Mouse (Mus musculus) hindbrain, embryonic 10.5 days (tissue): ENCODE results near the gene Mknk2. TPM values are rescaled to one million over a fixed set of nuclear protein-coding genes. Genes with fewer than 3 reads are reported as not detected.
A peak's percentile ranks its signal among the peaks of the same experiment; 100 is the strongest.

ENCODE experiments used
- DNase-seq: peaks from one replicate; pipeline ENCODE4 v3.0.0-alpha.2; 2017; ENCODE audit warnings: low spot score
- H3K27ac ChIP-seq: fragments of 300-500 bp; sonication (generic); 2 replicates; pipeline ENCODE4 v1.5.1; 2016; ENCODE audit warnings: mild to moderate bottlenecking, moderate library complexity
- H3K27me3 ChIP-seq: fragments of 300-500 bp; sonication (generic); 2 replicates; pipeline ENCODE4 v1.6.1; 2016; ENCODE audit warnings: mild to moderate bottlenecking; ENCODE audit not compliant: poor library complexity, insufficient read depth, severe bottlenecking
- H3K36me3 ChIP-seq: fragments of 300-500 bp; sonication (generic); 2 replicates; pipeline ENCODE4 v1.6.1; 2016; ENCODE audit warnings: mild to moderate bottlenecking, moderate library complexity
- H3K4me1 ChIP-seq: fragments of 300-500 bp; sonication (generic); replicated peaks from 2 replicates; pipeline ENCODE4 v1.6.1; 2016; ENCODE audit warnings: mild to moderate bottlenecking
- H3K4me3 ChIP-seq: fragments of 300-500 bp; sonication (generic); 2 replicates; pipeline ENCODE4 v1.5.1; 2016; ENCODE audit warnings: mild to moderate bottlenecking, moderate library complexity
- H3K9me3 ChIP-seq: fragments of 300-500 bp; sonication (generic); 2 replicates; pipeline ENCODE4 v1.6.1; 2016; ENCODE audit warnings: mild to moderate bottlenecking, moderate library complexity
- WGBS: fragments of 180-500 bp; shearing (Covaris S2); methylation state at CpG from one replicate; pipeline ENCODE4 v1.1.7; 2016; 5-methylcytosine and 5-hydroxymethylcytosine counted together
- polyA plus RNA-seq: library from polyadenylated mRNA; unstranded; fragments of >200 nt; fragmentation: Nextera tagmentation; extraction: Ambion mirVana; gene quantifications from 2 replicates; pipeline ENCODE4 v1.2.1, GENCODE M21; 2016

Mknk2 gene
- polyA plus RNA-seq, 1 experiment from 2014 or later: 93.2 TPM

DNA sequence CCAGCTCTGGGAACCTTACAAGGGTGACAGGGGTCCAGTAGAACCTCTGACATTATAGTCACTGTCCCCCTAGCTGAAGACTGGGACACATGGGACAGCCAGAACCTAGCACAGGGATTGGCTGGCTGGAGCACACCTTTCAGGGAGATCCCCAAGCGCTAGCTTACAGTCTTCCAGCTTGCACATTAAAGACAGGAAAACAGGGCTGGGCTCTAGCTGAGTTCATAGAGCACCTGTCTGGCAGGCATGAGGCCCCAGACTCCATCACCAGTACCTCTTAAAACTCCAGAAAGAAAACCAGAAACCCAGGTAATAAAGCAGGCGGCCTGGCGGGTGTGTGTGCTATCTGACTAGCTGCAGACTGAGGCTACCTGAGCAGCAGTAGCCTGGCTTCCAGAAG is 4.2 kb downstream of the Mknk2 start:
- Histone ChIP-seq H3K36me3 (peaks cover 58% of the 10 kb centered on the region), H3K4me3 (peak overlapping the region; percentile 100), H3K27ac (peak overlapping the region; percentile 96), H3K9me3 (no peaks in the 10 kb centered on the region), H3K27me3 (no peaks in the 10 kb centered on the region), H3K4me1 (peaks cover 68% of the 10 kb centered on the region)
- no peak for DNase-seq
- 94% methylated on average over 3 of the region's 3 CpGs for WGBS

DNA sequence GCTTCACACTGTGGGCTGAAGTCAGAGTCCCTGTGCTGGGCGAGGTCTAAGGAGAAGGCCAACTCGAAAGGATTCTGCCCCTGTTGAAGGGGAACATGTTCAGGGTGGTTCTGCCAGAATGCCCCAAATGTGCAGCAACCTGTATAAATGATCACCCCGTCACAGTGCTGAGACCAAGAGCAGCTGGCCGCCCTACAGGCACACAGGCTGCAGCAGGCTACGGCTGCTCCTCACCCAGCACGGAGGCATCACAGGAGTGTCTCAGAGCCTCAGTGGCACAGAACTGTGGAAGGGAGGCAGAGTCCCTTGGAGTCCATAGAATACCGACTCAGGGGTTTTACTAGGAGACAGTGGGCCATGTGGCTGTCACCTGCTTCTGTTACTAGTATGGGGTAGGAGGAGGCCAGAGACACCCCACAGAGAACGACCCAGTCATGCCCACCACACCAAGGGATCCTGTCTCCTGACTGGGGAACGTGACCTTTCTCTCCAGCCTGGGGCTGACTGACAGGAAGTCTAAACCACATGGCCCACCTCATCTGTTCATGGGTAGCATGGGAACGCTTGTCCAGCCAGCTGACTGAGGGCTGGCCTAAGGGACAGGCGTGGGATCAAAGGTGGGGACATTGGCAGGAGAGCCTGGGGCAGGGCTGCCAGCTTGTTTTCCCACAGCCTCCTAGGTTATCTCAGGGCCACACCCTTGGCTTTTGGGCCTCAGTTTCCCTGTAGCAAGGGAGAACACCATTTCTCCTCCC is 5.8 kb downstream of the Mknk2 start:
- Histone ChIP-seq H3K27me3 (no peaks in the 10 kb centered on the region), H3K27ac (no peak overlapping the region), H3K4me1 (peaks cover 56% of the 10 kb centered on the region), H3K36me3 (peaks cover 74% of the 10 kb centered on the region), H3K9me3 (no peaks in the 10 kb centered on the region), H3K4me3 (no peak overlapping the region)
- WGBS: 80% methylated on average over 11 of the region's 11 CpGs
- no peak for DNase-seq

DNA sequence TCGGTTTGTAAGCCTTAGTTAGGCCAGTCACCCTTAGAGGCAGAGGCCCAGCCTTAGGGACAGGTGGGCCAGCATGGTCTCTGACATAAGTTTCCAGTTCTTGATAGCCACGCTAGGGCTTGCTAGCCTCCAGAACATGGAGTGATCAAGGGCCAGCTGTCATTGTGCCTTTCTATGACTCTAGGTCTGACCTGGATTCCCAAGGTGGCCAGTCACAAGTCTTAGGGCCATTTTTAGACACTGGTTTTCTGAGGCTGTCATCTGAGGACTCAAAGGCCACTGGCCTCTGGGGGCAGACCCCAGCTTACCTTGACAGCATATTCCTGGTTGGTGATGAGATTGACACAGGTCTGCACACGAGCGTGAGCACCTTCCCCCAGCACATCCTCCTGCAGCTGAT is 6.7 kb downstream of the Mknk2 start:
- Histone ChIP-seq H3K4me3 (no peak overlapping the region), H3K27ac (no peak overlapping the region), H3K27me3 (no peaks in the 10 kb centered on the region), H3K4me1 (peaks cover 59% of the 10 kb centered on the region), H3K9me3 (no peaks in the 10 kb centered on the region), H3K36me3 (peaks cover 83% of the 10 kb centered on the region)
- no peak for DNase-seq
- WGBS: 91% methylated on average over 4 of the region's 4 CpGs

DNA sequence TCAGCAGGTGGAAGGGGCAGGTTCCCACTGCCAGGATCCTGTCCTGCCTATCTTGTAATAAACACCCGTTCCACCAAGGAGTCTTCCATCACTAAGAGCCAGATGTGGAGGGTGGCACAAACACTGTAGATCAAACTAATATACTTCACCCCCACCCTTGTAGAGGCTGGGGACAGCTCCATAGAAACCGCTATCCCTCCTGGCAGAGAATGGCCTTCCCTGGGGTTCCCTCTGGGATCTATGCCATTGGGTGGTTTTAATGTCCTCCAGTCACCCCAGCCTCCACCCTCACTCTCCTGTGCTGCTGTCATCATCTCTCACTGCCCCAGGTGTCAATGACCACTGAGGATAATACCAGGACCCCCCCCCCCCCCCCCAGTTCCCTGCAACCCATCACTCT is 7.4 kb downstream of the Mknk2 start:
- DNase-seq: no peak
- Histone ChIP-seq H3K4me3 (no peak overlapping the region), H3K9me3 (no peaks in the 10 kb centered on the region), H3K27ac (no peak overlapping the region), H3K4me1 (peaks cover 65% of the 10 kb centered on the region), H3K27me3 (no peaks in the 10 kb centered on the region), H3K36me3 (peaks cover 90% of the 10 kb centered on the region)
- whole genome bisulfite sequencing: 94% methylated on average over 2 of the region's 2 CpGs

DNA sequence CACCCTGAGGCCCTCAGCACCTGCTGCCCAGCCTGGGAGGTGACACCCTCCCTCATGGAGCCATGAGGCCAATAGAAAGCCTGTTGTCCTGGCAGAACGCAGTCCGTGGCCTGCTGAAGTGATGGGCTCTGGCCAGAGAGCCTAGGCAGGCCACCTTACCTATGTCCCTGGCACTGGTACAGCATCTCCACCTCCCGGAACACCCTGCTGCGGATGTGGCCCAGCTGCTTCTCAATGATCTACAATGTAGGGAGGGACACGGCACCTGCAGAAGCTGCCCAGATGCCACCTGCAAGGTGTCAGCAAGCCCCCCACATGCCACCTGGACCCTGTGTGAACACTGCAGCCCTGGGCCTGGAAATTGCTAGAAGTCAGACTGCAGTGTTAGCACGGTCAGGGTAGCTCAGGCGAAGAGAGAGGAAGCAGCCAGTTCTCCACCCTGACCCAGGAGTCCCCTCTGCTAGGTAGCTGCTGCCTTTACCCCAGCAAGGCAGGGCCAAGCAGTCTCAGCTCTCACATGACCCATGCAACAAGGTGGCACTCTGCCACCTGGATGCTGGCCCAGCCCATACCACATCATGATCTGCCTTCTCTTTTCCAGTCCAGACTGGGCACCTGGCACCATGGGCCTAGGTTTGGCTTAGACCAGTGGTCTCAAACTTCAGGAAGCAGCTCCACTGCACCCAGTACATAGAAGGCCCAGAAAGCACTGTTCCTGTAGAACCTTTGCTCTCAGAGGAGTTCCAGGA is 8.0 kb downstream of the Mknk2 start:
- no peak overlapping the region for H3K27ac ChIP-seq
- H3K27me3 ChIP-seq: no peaks in the 10 kb centered on the region
- H3K4me1 ChIP-seq: peaks cover 65% of the 10 kb centered on the region

DNA sequence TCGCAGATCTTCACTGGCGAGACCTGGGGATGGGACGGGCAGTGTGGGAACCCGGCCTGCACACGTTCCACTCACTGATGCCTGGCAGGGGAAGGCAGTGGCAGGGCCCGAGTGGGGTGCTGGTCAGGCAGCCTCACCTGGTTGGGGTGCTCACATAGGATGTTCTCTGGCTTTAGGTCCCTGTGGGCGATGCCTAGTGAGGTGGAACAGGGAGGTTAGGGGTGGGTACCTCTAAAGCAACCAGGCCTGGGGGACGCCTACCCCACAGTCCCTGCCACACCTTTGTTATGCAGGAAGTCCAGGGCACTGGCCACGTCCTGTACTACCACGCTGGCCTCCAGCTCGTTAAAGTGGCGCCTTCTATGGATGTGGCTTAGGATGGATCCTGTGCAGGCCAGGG is 8.9 kb downstream of the Mknk2 start:
- WGBS: 92% methylated on average over 12 of the region's 12 CpGs
- Histone ChIP-seq H3K36me3 (peaks cover 87% of the 10 kb centered on the region), H3K4me3 (peak overlapping the region; percentile 11; the same call in 1 of the 2 replicates), H3K4me1 (peaks cover 65% of the 10 kb centered on the region), H3K27ac (no peak overlapping the region), H3K27me3 (no peaks in the 10 kb centered on the region), H3K9me3 (no peaks in the 10 kb centered on the region)
- DNase-seq: no peak

More for the DNA sequence above, 8.0 kb downstream of the Mknk2 start:
- no peak for DNase-seq
- H3K4me3 ChIP-seq: 0 out of 2 replicates have a peak overlapping the region, but pooled peaks have one; percentile 11
- peaks cover 92% of the 10 kb centered on the region for H3K36me3 ChIP-seq
- H3K9me3 ChIP-seq: no peaks in the 10 kb centered on the region
- WGBS: 92% methylated on average over 7 of the region's 7 CpGs

DNA sequence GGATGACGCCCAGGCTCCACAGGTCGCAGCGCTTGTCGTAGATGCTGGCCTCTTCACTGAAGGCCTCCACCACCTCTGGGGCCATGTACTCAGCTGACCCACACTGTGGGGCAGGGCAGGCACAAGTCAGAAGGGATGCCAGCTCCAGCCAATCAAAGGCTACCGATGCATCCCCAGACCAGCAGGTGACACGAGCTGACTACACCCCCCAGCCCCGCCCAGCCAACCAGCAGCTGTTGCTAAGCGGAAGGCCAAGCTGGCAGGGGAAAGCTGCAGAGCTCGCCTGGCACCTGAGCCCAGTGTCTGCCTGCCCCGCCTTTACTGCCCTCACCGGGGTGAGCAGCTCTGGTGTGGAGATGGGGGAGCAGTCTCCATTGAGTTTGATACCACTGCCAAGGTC is 9.3 kb downstream of the Mknk2 start:
- Histone ChIP-seq H3K36me3 (peaks cover 83% of the 10 kb centered on the region), H3K27ac (no peak overlapping the region), H3K4me1 (peaks cover 64% of the 10 kb centered on the region), H3K9me3 (no peaks in the 10 kb centered on the region), H3K4me3 (peak overlapping the region; percentile 11; the same call in 1 of the 2 replicates), H3K27me3 (no peaks in the 10 kb centered on the region)
- DNase-seq: no peak
- 87% methylated on average over 11 of the region's 11 CpGs for WGBS

DNA sequence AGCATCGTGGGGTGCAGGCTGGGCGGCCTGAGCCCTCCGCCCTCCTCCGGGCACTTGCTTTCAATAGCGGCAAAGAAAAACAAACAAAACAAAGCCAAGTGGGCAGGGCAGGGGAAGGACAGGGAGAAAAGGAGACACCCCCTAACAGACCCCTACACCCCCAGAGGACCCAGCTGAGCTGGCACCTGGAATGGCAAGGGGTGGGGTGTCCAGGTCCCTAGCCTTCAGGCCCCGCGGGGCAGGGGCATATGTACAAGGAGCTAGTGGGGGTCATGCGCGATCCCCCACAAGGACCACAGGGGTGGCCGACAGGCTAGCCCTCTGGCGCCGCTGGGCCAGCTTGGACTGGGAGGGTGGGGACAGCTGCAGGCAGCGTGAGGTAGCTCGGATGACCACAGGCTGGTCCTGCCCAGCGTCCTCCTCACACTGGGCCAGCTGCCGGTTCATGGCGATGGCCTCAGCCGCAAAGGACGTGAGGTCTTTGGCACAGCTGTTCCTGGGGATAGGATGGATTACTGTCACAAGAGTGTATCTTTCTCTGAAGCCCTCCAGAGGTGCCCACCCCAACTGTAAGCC is 11.0 kb downstream of the Mknk2 start:
- peaks cover 56% of the 10 kb centered on the region for H3K4me1 ChIP-seq
- no peaks in the 10 kb centered on the region for H3K9me3 ChIP-seq
- 0 out of 2 replicates have a peak overlapping the region, but pooled peaks have one; percentile 5 for H3K27ac ChIP-seq
- H3K4me3 ChIP-seq: 0 out of 2 replicates have a peak overlapping the region, but pooled peaks have one; percentile 9
- H3K27me3 ChIP-seq: no peaks in the 10 kb centered on the region
- DNase-seq: no peak
- peaks cover 66% of the 10 kb centered on the region for H3K36me3 ChIP-seq
- WGBS: 80% methylated on average over 19 of the region's 19 CpGs

DNA sequence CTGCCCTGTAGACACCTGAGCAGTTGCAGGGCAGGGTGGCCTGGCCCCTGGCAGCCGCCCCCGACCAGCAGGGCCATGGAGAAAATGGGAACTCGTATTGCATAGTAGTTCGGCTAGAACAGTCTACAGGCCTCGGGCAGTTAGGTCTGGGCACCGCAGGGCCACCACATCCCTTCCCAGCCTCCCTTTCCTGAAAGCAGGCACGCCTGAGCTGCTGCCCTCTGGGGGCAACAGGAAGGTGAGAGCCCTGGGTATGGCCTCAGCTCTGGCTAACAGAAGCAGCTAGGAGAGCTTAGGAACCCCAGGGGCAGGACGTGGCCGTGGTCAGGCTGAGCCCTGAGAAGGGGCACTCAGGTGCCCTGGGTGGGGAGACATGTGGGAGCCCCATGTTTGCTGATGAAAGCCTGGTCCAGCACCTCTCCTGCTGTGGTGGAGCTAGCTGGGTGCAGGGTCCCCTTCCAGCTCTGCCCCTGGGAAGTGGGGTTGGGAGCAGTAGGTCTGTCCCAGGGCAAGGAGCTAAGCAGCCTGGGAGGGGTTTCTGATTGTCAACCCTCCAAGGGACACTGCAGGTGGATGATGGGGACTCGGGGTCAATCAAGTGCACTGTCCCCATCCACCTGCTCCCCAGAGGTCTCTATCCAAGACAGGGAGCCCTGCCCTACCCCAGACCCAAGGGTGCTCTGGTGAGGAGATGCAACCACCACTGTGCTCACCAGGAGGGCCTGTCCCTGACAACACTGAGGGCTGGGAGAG is 11.8 kb downstream of the Mknk2 start:
- no peak for DNase-seq
- Histone ChIP-seq H3K9me3 (no peaks in the 10 kb centered on the region), H3K36me3 (peaks cover 59% of the 10 kb centered on the region), H3K4me3 (no peak overlapping the region), H3K4me1 (peaks cover 52% of the 10 kb centered on the region), H3K27ac (peak overlapping the region; percentile 17), H3K27me3 (no peaks in the 10 kb centered on the region)
- 79% methylated on average over 10 of the region's 10 CpGs for WGBS

DNA sequence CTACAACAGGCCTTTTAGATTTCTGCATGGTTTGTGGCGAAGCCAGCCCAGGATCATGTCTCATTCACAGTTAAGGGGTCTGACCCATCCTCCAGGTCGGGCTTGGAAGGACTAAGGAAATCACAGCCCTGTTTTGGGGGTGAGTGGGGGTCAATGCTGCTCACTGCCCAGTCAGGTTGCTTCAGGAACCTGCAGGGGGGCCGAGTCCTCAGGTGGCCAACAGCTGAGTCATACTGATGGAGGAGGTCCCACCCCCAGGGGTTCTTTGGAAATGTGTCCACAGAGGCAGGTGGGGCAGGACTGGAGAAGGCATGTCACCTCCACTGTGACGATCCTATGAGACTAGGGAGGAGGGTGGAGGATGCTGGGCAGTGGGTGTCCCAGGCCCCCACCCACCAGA is 12.5 kb downstream of the Mknk2 start:
- DNase-seq: no peak
- Histone ChIP-seq H3K27me3 (no peaks in the 10 kb centered on the region), H3K9me3 (no peaks in the 10 kb centered on the region), H3K4me3 (no peak overlapping the region), H3K4me1 (peaks cover 49% of the 10 kb centered on the region), H3K36me3 (peaks cover 52% of the 10 kb centered on the region), H3K27ac (0 out of 2 replicates have a peak overlapping the region, but pooled peaks have one; percentile 45)
- 69% methylated on average over 4 of the region's 4 CpGs for WGBS

DNA sequence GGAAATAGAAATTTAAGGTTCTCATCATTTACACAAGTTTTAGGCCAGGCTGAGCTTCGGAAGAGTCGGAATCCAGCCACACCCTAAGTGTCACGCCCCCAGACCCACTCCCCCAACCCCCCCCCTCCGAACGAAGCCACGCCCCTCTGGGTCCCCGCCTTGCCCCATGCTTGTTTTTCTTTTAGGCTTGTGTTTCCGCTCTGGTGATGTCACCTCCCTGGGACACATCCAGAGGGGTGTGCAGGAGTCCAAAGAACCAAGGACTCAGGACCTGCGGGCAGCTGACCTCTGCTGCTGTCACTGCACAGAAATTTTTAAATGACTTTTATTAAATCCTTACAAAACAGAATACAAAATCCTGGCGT is 12.9 kb downstream of the Mknk2 start:
- H3K4me3 ChIP-seq: peak overlapping the region; percentile 10
- DNase-seq: no peak
- 19% methylated on average over 10 of the region's 10 CpGs for WGBS

DNA sequence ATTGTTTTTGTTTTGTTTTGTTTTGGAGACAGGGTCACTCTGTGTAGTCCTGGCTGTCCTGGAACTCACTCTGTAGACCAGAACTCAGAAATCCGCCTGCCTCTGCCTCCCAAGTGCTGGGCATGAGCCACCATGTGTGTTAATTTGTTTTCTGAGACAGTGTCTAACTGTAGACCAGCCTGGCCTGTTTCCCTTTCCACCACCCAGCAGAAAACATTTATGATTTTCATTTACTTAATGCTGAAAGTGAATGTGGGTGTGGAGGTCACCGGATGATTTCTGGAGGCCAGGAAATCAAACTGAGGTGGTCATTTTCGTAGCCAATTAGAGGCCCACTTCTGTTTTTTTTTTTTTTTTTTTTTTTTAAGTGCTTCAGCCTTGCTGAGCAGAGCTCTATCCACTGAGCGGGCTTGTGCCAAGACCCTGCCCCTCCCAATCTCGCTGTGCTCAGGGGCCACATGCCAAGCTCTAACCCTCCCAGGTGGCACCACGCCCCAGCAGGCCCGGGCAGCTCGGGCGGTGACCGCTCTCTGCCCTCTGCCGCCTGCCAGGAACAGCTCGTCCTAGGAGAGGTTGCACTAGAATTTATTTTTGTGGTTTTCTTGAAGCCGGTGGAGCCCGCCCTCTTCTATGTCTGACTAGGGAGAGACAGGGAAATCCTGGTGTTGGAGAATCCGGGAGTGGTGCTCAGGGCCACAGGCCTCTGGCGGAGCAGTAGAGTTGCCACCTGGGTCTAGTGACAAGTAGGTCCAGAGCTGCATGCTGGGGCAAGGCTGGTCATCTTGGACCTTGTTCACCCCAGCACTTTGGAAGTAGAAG is 13.5 kb downstream of the Mknk2 start:
- Histone ChIP-seq H3K27me3 (no peaks in the 10 kb centered on the region), H3K9me3 (no peaks in the 10 kb centered on the region), H3K4me1 (peaks cover 49% of the 10 kb centered on the region), H3K4me3 (peak overlapping the region; percentile 10), H3K36me3 (peaks cover 41% of the 10 kb centered on the region), H3K27ac (peak overlapping the region; percentile 26)
- 45% methylated on average over 16 of the region's 16 CpGs for WGBS
- DNase-seq: peak; percentile 40

More for the DNA sequence above, 12.9 kb downstream of the Mknk2 start:
- Histone ChIP-seq H3K36me3 (peaks cover 47% of the 10 kb centered on the region), H3K4me1 (peaks cover 49% of the 10 kb centered on the region), H3K27ac (no peak overlapping the region), H3K9me3 (no peaks in the 10 kb centered on the region), H3K27me3 (no peaks in the 10 kb centered on the region)
